Mouse (Mus musculus): ENCODE measurements around the gene Ngef.

Ngef gene

DNA sequence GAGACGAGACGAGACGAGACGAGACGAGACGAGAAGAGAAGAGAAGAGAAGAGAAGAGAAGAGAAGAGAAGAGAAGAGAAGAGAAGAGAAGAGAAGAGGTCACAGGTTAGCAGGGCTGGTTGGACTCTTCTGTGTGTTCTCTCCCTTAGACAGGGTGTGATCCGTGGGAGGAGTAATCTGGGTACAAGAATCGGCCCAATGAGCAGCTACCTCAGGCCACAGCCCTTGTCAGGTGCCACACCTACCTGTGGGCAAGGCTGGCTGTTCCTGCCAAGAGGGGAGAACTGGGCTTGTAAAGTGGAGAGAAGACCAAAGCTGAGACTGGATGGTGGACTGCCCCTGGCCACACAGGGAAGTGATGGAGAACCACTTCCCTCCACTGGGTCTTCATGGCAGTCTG is 7.9 kb downstream of the Ngef start:
- DNase-seq (ENCODE audit: low read depth, low spot score): no peak

GRCm38 (mm10) chr1:87562967-87563366 is 10.7 kb downstream of the Ngef start:
- no peak for DNase-seq (ENCODE audit: low read depth, low spot score)

- no peak for DNase-seq (ENCODE audit: low read depth, low spot score)
These were observed 20.1 kb downstream of the Ngef start for GRCm38 (mm10) chr1:87553586-87553985.

GRCm38 (mm10) chr1:87551008-87551407 is 22.7 kb downstream of the Ngef start:
- DNase-seq (ENCODE audit: low read depth, low spot score): no peak

- DNase-seq (ENCODE audit: low read depth, low spot score): no peak
These were observed 32.1 kb downstream of the Ngef start for GRCm38 (mm10) chr1:87541614-87542013.

DNA sequence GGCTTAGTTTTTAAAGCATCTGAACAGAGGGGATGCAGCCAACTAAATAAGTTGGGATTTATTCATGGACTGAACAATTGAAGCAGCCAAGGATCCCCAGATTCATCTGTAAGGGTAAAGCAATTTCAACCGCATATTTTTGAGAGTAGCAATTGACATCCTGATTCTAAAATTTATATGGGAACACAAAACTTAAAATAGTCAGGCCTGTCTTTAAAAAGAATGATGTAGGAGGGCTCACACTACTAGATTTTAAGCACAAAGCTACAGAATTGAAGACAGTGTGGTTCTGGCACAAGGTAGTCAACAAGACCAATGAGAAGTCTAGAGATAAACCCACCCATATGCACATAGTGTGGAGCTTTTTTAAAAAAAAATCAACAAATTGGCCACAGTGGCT is 36.7 kb downstream of the Ngef start:
- DNase-seq (ENCODE audit: low read depth, low spot score): peak; percentile 77

GRCm38 (mm10) chr1:87534118-87534517 is 39.6 kb downstream of the Ngef start:
- no peak for DNase-seq (ENCODE audit: low read depth, low spot score)

- DNase-seq (ENCODE audit: low read depth, low spot score): no peak
These were observed 41.3 kb downstream of the Ngef start for GRCm38 (mm10) chr1:87532346-87532745.

GRCm38 (mm10) chr1:87527191-87527590 is 46.5 kb downstream of the Ngef start:
- no peak for DNase-seq (ENCODE audit: low read depth, low spot score)

GRCm38 (mm10) chr1:87525041-87525440 is 48.6 kb downstream of the Ngef start:
- DNase-seq (ENCODE audit: low read depth, low spot score): no peak

GRCm38 (mm10) chr1:87521523-87521922 is 52.1 kb downstream of the Ngef start:
- no peak for DNase-seq (ENCODE audit: low read depth, low spot score)

DNA sequence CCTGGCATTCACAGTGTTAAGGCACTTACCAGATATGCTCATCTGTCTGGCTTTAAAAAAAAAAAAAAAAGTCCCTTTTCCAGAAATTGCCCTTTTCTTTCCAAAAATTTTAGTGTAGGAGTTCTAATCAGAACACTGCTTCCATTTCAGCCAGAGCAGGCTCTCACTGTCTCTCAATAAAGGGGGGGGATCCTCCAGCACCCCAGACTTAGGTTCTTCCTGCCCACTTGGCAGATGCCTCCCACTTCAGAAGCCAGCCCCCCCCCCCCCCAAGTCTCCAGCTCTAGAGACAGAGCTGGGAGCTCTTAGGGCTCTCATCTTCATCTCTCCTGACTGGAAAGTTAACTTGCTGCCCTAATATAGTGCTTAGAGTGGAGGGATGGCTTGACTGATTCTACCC is 53.2 kb downstream of the Ngef start:
- no peak for DNase-seq (ENCODE audit: low read depth, low spot score)

GRCm38 (mm10) chr1:87510845-87511244 is 62.8 kb downstream of the Ngef start:
- no peak for DNase-seq (ENCODE audit: low read depth, low spot score)

- DNase-seq (ENCODE audit: low read depth, low spot score): no peak
These were observed 63.4 kb downstream of the Ngef start for GRCm38 (mm10) chr1:87510166-87510691.

- no peak for DNase-seq (ENCODE audit: low read depth, low spot score)
These were observed 64.0 kb downstream of the Ngef start, which contains the start of gene Neu2 for GRCm38 (mm10) chr1:87509561-87510165. TSS of gene Neu2 (plus strand) at chr1:87509889.

DNA sequence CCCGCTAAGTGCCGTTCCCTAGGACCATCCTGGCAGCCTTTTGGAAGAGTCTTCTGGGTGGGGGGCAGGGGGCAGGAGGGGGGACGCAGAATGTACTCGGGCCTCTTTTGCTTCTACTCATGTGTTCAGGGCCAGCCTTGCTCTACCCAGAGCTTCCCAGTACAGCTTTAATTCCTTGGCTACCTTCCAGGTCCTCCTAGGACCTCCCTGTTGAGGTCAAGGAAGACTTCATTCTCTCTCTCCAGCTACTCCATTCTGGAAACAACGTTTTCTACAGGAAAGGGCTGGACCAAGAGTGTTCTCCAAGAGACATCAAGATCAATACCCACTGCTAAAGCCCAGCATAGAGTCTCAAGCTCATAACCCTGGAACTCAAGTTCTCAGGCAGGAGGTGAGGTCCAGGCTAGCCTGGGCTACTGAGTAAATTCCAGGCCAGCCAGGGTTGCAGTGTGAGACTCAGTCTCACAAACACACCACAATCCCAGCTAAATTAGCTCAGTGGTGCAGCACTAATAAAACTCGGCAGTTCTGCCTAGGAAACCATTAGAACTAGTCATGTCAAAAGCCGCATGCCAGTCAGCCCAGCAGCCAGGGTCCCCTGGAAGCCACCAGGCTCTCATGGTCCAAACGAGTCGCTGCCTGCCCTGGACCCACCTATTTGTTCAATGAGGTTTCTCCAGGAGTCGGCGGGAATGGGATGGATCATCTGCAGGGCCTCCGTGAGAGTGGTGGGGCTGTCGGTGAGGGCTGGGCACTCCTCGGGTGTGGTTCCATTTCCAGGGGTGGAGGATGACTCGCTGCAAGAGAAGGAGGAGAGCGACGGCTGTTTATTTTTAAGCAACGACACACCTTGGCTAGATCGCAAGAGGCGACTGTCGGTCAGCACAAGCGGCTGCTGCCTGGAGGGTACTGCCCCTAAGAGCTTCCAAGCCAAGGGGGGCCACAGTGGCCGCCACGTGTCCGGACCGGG is 64.8 kb downstream of the Ngef start:
- DNase-seq (ENCODE audit: low read depth, low spot score): no peak

GRCm38 (mm10) chr1:87507857-87508256 is 65.8 kb downstream of the Ngef start:
- peak; percentile 43 for DNase-seq (ENCODE audit: low read depth, low spot score)

DNA sequence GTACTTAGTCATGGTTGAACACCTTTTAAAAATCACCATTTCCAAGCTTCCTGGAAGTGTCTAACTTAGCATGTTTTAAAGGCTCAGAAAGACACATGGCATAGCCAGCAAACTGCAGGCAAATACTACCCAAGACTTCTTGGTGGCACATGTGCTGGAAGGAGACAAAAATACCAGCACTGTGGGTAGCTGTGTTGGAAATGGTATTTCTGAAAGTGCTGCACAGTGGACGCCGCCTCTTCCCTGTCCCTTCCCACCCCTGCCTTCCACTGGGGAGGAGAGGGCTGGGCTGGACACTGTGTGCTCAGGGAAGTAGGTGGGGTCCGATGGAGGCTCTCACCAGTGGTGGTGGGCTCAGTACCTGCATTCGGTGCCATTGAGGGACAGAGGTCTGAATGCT is 68.1 kb downstream of the Ngef start:
- no peak for DNase-seq (ENCODE audit: low read depth, low spot score)

- no peak for DNase-seq (ENCODE audit: low read depth, low spot score)
These were observed 80.1 kb downstream of the Ngef start for GRCm38 (mm10) chr1:87493542-87493941.

DNA sequence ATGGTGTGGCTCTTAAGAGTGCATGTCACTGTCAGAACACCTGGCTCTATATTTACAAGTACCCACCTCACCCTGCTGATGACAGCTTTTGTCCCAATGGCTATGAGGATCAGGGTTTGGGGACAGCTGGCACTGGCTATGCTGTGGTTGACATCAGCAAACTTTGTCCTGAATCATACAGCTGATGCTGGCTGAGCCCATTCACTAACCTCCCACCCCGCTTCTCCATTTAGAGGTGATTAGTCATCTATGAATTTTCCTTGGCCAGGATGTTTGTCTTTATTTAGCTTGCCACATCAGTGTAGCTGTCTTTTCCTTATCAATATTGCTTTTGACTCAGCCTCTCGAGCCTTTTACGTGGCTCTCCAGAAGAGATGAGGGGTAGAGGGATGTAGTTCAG is 81.4 kb downstream of the Ngef start:
- DNase-seq (ENCODE audit: low read depth, low spot score): no peak

GRCm38 (mm10) chr1:87486386-87486785 is 87.3 kb downstream of the Ngef start:
- DNase-seq (ENCODE audit: low read depth, low spot score): peak; percentile 85

- DNase-seq (ENCODE audit: low read depth, low spot score): no peak
These were observed 91.1 kb downstream of the Ngef start for GRCm38 (mm10) chr1:87482546-87482945.
